Mouse (Mus musculus): ENCODE measurements around the gene Trak2. TPM values are rescaled to one million over a fixed set of nuclear protein-coding genes. Genes with fewer than 3 reads are reported as not detected.
A peak's percentile ranks its signal among the peaks of the same experiment; 100 is the strongest.
"Not testable (repeated sequence)": the region's sequence is repeated elsewhere in the genome, so short reads cannot be mapped to it uniquely, and the experiment has no call there.

Trak2 gene
- 100 to 1,000 TPM; 114 to 140 (median 123) TPM for total RNA-seq (2022)

DNA sequence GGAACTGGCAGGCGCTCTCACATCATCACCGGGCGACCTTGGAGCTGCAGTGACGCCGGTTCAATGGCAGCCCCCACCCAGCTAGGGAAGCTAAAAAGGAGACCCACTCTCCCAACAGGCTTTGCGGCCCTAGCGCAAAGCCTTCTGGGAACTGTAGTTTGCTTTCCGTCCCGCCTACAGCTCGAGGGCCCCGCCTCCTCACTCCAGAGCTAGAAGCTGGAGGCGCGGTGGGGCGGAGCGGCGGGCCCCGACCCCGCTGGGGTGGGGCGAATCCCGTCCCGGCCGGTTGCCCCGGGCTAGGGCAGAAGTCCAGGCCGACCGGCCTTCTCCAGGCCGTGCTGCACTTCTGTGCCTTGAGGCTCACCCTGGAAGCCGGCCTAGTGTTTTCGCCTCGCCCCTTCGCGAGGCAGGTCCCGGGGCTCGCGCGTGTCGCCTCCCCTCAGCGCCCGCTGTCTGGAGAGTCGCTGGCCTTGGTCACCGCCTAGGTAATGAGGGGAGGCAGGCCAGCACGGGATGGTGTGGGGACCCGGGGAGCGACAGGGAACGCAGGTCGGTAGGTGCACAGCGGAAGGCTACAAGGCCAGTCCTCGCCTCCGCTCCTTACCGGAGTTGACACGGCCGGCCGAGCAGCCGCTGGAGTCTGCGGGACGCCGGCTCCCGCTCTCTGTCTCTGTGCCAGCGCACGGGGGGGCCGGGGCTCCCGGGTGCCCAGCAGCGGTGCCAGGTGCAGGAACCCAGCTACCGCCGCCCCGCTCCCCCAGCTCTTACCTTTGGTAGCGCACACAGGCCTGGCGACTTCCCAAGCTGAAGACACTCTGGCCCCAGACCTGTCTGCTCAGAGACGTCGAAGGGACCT lies at the start of gene Trak2, which contains the start of gene Stradb:
TSS of gene Trak2 (minus strand) at position 65 of the 856 bp plus-strand sequence.
TSS of gene Stradb (plus strand) at position 157 of the 856 bp plus-strand sequence.
- peak; percentile 92 to 97 for DNase-seq (ENCODE audit: low spot score in 2 of 2)

DNA sequence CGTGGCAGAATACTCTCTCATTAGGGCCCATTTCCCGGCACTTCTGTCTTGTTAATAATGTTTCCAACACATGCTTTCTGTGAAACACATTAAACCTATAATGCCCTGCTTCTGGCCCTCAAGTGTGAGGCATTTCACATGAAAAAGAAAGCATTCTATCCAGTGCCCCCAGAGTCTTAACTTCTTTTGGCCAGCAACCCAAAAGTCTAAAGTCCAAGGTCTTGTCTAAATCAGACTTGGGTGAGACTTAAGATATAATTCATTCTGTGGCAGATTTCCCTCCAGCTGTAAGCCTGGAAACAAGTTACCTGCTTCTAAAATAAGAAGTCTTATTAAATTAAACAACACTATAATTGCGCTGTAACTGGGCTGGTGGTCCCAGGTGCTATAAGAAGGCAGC lies 48.3 kb upstream of the Trak2 start:
- DNase-seq (ENCODE audit: low spot score in 2 of 2): no peak

DNA sequence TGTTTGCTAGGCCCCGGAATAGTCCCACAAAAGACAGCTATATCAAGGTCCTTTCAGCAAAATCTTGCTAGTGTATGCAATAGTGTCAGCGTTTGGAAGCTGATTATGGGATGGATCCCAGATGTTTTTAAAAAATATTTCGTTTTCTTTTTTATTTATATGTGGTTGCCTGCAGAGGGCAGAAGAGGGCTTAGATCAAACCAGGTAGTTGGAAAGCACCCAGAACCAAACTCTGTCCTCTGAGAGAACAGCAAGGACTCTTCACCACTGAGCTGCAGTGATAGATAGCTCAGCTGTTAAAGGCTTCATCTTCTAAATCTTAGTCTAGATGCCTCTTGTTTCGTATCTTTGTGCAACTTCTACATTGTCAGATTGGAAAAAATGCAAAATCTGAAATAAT lies 36.0 kb upstream of the Trak2 start:
- DNase-seq (ENCODE audit: low spot score in 2 of 2): no peak

DNA sequence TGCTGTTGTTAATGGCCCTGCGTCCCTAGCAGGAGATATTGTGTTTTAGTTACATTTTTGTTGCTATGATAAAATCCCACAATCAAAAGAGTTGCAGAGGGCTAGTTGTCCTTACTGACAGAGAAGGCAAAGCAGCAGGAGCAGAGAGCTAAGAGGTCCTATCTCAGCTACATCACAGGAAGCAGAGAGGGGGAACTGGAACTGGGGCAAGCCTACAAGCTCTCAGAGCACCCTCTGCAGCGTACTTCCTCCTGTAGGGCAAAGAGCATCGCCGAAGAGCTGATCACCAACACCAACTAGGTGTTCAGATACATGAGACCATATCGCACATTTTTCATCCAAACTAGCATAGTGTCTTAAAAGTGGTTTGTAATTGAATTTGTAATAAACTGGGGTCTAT lies 22.1 kb upstream of the Trak2 start:
- DNase-seq (ENCODE audit: low spot score in 2 of 2): no peak

DNA sequence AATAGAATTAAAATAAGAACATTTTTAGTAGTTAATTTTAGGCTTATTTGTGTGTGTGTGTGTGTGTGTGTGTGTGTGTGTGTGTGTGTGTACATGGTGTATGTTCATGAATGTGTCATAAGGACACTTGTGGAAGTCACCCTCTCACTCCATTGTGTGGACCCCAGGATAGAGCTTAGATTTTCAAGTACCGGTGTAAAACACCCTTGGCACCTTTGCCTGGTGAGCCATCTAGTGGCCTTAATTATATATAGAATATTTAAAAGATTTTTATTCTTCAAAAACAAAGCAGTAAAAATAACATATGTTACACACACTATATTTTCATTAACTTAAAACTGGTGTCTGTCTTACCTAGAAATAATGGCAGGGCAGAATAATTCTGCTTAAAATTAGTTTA lies 20.5 kb upstream of the Trak2 start:
- no peak for DNase-seq (ENCODE audit: low spot score in 2 of 2)

DNA sequence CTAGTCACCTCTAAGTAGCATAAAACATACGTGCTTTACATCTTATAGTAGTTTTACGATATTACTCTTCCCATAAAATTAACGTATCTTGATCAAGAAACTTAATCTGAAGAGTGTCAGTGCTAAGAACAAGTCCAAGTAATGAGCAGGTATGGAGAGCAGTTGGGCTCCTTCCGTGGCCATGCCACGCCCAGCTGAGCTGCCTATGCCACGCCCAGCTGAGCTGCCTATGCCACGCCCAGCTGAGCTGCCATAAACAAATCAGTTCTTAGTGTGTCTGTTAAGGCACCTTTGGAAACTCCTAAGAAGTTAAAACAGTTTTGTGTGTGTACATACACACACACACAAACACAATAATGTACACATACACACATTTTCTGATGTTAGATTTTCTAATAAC lies 19.9 kb upstream of the Trak2 start:
- no peak for DNase-seq (ENCODE audit: low spot score in 2 of 2)

DNA sequence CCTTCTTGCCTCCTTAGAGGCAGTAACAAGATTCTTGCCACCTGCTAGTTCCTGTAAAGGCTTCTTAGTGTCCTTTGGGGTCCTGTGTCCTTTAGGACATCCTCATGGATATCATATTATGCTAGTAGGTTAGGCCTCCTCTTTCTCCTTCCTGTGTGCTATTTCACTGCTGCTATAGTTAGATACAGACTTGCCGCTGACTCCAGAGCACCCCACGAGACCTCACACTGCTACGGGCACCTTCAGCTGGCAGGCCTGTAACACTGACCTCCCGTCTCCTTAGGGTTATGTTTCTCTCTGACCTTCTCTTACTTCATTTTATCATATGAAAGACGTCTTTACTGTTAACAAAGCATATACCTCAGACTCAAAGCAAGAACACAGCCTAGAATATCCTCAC lies 11.4 kb upstream of the Trak2 start:
- DNase-seq (ENCODE audit: low spot score in 2 of 2): no peak

DNA sequence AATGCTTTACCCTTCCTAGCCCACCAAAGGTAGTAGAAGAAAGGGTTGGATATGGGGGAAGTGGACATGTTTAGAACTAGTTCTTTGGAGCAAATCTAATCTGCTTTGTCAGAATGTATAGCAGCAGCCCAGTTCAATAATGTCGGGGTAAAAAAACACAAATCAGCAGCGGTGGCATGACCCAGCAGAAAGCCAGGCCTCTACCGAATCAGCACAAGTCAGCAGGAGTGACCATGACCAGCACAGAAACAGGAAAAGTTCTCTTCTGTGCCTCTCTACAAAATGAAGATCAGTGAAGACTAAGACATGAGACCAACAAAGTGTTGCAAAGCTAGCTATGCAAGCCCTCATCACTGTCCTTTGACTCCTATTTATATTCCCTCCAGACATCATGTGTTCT lies 9.0 kb upstream of the Trak2 start:
- DNase-seq (ENCODE audit: low spot score in 2 of 2): no peak

DNA sequence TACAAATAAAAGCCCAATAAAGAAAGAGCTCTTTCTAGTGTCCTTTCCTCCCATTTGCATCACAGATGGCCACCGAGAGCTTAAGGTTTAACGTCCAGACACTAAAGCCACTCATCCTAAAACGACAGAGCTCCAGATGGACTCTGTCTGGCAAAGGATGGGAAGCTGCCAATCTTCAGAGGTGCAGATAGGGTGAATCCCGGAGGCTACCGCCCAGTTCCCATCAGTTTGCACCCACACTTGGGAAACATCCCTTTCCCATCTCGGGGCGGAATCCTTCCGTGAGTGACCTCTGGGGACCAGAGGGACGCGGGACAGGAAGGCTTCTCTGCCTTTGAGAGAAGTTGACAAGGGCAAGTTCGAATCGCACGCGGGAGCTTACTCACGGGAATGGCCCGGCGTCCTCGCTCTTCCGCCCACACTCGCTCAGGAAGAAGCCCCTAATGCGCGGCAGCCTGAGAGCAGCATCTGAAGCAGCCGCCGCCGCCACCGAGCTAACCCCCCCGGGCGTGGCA lies 322 bp downstream of the Trak2 start:
- no peak for DNase-seq (ENCODE audit: low spot score in 2 of 2)

DNA sequence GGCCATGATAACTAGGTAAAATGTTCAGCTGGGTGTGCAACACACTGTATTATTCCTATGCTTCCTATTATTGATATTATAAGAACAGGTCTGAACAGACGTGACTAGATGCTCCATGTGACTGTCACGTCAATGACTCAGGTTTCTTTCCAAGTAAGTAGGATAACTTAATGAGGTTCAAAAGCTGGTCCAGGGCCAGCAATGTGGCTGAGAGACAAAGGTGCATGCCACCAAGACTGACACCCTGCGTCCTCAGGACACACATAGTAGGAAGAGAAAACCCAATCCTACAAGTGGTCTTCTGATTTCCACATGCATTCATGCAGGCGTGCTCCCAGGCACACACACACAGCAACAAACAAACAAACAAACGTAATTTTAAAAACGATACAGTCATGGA lies 2.1 kb downstream of the Trak2 start:
- no peak for DNase-seq (ENCODE audit: low spot score in 2 of 2)

DNA sequence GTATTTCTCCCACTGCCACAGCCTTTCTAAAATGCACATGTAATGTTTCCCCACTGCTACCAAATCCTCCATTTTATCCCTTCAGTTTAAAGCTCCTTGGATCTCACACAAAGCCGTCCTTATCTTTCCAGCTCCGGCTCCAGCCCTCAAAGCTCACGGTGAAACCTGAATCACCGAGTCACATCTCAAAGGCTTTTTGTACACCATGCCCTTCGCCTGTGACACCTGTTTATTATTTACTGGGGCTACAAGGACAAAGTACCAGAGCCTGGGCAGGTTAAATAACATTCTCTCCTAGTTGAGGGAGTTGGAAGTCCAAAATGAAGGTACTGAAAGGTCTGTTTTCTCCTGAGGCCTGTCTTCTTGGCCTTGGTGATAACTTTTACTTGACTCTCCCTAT lies 3.2 kb downstream of the Trak2 start:
- DNase-seq (ENCODE audit: low spot score in 2 of 2): no peak

DNA sequence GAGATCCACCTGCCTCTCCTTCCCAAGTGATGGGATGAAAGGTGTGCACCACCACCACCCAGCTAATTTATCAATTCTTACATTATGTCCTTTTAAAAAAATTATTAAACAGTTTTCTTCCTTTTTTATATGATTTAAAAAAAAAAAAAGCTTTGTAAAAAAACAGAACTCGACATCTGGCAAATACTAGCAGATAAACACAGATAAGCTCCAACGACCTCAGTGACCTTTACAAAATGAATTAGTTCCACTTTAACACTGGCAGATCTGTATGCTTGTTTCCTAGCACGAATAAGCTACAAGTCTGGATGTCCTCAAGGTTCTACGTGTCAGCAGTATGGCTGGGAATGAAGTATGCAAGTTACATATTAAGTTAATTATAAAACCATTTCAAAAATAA lies 5.7 kb downstream of the Trak2 start:
- no peak for DNase-seq (ENCODE audit: low spot score in 2 of 2)

DNA sequence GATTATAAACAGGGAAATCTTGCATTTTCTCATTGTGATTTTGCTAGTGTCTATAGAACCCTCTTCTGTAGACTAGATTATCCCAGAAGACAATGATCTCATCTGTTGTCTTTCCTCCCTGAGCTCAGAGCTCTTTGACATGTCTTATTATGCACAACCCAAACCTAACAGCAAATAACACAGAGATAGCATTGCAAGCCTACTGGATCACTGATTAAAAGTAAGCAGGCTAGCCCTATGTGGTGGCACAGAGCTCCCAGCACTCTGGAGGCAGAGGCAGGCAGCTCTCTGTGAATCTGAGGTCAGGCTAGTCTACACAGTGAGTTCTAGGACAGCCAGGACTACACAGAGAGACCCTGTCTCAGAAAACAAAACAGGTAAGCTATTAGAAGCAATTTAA lies 10.4 kb downstream of the Trak2 start:
- DNase-seq (ENCODE audit: low spot score in 2 of 2): no peak

DNA sequence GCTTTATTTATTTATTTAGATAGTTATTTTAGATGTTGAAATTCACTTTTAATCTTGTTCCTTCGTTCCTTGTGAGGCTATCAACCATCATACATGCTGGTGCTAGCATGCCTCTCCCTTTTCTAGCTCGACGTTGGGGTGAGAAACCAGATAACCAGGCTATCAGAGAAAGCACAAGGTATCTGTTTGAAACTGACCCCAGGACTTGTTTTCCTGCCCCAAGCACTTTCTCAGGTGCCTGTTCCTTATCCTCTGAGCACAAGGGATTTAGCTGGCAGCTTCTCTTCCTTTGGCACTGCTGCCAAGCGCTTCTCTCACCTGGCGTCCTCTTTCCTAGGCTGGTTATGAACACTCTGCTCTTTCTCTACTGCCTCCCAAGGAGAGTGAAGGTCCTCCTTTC lies 10.8 kb downstream of the Trak2 start:
- DNase-seq (ENCODE audit: low spot score in 2 of 2): no peak

DNA sequence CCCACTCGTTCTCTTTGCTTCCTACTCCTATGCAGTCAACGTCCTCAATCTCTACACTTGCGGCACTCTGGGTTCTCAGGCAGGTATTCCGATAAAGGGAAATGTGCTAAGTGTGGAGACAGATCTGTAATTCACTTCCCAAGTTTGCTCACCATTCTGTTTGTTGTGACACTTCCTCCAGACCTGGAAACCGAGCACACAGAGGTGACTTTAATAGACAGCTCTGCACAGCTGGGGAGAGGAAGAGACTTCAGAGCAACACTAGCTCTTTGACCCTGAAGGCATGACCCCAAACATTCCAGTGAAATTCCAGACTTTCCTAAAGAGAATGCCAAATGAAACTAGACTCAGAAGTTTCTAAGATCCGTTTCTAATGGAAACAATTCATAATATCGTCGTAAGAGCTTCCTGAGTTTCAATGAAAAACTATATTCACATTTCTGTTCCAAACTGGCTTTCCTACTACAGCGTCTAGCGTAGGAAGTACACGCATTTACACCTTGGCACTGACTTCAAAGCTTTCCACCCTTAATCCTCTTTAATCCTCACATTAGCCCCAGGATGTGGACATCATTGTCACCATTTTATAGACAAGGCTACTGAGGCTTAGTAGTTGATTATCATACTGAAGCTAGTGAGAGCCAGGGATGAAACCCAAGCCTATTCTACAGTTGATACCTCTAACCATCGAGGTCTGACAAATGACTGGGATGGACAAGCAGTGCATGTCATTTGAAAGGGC lies 11.9 kb downstream of the Trak2 start:
- no peak for DNase-seq (ENCODE audit: low spot score in 2 of 2)

DNA sequence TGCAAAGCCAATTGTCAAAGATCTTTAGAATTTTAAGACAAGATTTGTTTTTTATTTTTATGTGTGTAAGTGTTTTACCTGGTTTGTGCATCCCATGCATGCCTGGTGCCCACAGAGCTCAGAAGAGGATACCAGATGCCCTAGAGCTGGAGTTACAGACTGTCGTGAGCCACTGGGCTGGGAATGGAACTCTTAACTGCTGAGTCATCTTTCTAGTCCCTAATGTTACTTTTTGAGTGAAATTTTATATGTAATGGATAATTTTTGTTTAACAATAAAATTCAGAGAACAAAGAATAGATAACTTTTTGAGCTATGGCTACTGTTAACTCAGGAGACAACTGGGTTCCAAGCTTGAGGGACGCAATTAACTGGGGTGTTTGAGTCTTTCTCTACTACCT lies 13.5 kb downstream of the Trak2 start:
- no peak for DNase-seq (ENCODE audit: low spot score in 2 of 2)

DNA sequence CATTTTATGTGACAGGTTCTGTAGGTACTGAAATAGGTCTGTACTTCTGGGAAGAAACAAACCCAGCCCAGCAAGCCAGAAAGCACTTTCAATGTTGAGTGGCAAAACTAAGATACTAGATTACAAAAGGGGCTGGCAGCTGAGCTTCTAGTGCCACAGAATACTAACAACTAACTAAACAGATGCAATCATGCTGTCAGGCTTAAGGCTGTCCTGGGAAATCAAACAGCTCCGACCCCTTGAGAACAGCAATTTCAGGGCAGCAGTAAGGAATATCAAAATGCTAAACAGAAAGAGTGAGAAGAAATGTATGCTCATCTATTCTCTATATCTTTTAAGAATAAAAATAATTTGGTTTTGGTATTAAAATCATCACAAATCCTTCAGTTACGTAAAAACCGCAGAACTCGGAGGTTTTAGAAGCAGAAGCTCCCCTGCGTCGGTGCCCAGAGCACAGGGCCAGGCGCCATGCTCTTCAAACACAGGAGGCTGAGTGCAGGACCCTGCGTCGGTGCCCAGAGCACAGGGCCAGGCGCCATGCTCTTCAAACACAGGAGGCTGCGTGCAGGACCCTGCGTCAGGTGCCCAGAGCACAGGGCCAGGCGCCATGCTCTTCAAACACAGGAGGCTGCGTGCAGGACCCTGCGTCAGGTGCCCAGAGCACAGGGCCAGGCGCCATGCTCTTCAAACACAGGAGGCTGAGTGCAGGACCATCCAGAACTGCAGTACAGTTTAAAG lies 14.3 kb downstream of the Trak2 start:
- DNase-seq (ENCODE audit: low spot score in 2 of 2): not testable (repeated sequence)

DNA sequence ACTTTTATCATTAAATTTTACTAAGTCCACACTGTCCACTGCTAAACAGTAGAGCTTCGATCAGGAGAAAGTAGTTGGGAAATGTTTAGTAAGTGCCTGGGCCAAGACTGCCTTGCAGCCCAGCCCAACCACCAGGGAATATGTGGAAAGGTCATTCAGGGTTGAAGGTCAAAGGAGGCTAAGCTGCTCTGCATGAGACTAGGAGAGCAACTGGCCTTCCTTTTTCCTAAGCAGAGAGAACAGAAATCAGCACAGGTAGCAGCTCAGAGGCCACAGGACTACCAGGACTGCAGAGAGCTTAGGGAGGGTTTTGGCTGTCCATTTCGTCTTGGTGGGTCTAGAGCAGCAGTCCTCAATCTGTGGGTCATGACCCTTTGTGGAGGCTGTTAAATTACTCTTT lies 15.3 kb downstream of the Trak2 start:
- no peak for DNase-seq (ENCODE audit: low spot score in 2 of 2)

DNA sequence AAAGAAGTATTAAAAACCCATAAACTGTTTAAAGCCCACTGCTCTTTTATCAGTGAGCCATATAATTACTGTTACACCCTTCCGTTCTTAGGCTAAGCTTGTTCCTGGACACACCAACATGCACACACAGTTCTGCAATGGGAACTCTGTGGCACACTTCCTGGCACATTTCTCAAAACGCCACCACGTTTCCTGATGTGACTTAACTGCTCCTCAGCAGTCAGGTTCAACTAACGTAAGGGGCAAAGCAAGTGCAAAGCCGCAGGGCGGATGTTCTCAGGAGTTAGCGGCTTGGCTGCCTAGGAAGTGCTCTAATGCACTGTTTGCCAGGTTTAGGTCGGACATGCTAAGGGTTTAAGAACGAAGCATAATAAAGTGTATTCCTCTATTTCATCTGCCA lies 17.0 kb downstream of the Trak2 start:
- no peak for DNase-seq (ENCODE audit: low spot score in 2 of 2)

DNA sequence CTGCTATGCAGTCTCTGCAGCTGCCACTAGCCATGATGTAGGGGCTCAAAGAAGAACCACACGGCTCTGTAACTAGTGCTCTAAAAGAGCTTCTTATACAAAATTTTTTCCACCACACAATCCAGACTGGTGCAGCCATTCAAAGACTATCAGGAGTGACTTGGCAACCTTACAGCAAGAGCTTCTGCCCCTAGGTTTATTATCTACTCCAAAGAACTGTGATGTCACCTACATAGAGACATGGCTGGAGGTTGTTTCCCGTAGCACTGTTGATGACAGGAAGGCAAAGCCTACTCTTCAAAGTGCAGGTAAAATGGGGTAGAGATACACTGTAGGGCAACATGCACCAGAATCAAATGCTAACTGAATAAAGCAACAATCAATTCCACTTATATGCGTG lies 17.5 kb downstream of the Trak2 start:
- DNase-seq (ENCODE audit: low spot score in 2 of 2): no peak

DNA sequence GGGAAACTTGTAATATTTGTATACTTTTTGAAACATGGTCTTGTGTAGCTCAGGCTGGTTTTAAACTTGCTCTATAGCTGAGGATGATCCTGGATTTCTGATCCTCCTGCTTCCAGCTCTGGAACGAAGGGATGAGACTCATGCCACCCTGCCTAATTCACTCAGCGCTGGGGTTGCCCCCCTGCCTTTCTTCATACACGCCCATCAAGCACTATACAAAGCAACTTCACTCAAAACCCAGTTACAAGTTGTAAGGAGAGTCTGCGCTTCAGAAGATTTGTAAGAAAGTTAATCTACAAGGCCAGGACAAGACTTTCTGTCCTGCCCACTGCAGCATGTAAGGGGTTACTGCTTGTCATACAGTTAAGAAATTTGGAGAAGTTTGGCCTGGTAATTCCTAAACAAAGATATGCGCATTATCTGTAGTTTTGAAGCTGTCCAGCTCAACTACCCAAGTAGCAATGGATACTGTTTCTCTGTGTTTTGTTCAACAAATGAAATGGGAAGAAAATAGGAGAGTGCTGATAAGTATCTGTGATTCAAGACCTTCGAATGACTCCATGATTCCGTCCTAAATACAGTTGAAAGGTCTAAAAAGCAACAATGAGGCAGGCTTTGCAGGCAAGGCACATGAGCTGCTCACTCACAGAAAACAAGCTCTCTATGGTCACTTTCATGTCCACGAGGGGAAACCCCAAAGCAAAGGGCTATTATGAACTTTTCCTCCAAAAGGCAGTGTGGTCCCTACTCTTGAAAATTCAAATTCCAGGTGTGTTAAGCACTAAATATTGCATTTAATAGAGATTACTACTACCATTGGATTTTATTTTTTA lies 18.4 kb downstream of the Trak2 start:
- no peak for DNase-seq (ENCODE audit: low spot score in 2 of 2)

Measured in left cerebral cortex, adult 8-10 months (tissue).